Mouse (Mus musculus) liver, adult 2 months (tissue): Measurements from ENCODE around the gene Foxd2.

Experiments
- CTCF ChIP-seq: fragments of 200-500 bp; IDR thresholded peaks from 2 replicates; pipeline ENCODE4 v1.5.1; 2011; ENCODE audit warnings: low read depth, low read length, control low read depth
- POLR2A ChIP-seq: fragments of 200-500 bp; IDR thresholded peaks from 2 replicates; pipeline ENCODE4 v1.6.1; 2011; ENCODE audit warnings: low read length, control low read depth; ENCODE audit not compliant: insufficient read depth; ENCODE audit errors: extremely low read depth

GRCm38 (mm10) chr4:114905969-114906680, 2.5 kb downstream of the Foxd2 start:
- TF ChIP-seq CTCF (no peak), POLR2A (no peak)
